In genomic region chr2:170023741-170024140, GRCm38 (mm10) we compare ENCODE assay signal across 17 mouse cellular contexts.
"Had no signal": no experiment of that assay in that cellular context is flagged by ENCODE, and none has a peak within 500 bp of the region (broad histone marks: within the 10 kb centered on the region; RNA-seq: fewer than 3 reads in every experiment).

No protein-coding gene starts in this region.

- H3K27me3 ChIP-seq: kidney, embryonic 15.5 days; limb, embryonic 15.5 days; liver, embryonic 12.5 days; megakaryocyte, embryonic 14.5 days; midbrain, embryonic 12.5 days; stomach, embryonic 15.5 days had no signal

- H3K9me3 ChIP-seq: limb, embryonic 15.5 days; liver, embryonic 12.5 days; midbrain, embryonic 12.5 days; stomach, embryonic 15.5 days had no signal

- H3K4me3 ChIP-seq: kidney, embryonic 15.5 days; limb, embryonic 15.5 days; liver, embryonic 12.5 days; megakaryocyte, embryonic 14.5 days; midbrain, embryonic 12.5 days; stomach, embryonic 15.5 days had no signal

- DNase-seq: kidney, adult 2 months; kidney, postnatal 36 days; layer of hippocampus, adult 9-11 months; left cerebral cortex, postnatal 4 days; lung, embryonic 14.5 days; lung, postnatal 10 days; right cerebral cortex, postnatal 14 days; thymus, adult 2 months; thymus, postnatal 25 days had no signal

- H3K4me1 ChIP-seq: kidney, embryonic 15.5 days; limb, embryonic 15.5 days; liver, embryonic 12.5 days; midbrain, embryonic 12.5 days; stomach, embryonic 15.5 days had no signal

- ATAC-seq: intestine, embryonic 16.5 days; liver, embryonic 12.5 days had no signal

- H3K9ac ChIP-seq: kidney, embryonic 15.5 days; limb, embryonic 15.5 days; liver, embryonic 12.5 days; lung, embryonic 14.5 days; midbrain, embryonic 12.5 days; stomach, embryonic 15.5 days had no signal

- H3K27ac ChIP-seq: kidney, embryonic 15.5 days; limb, embryonic 15.5 days; liver, embryonic 12.5 days; macrophage; midbrain, embryonic 12.5 days; stomach, embryonic 15.5 days had no signal

- H3K4me2 ChIP-seq: kidney, embryonic 15.5 days; limb, embryonic 15.5 days; liver, embryonic 12.5 days; lung, embryonic 14.5 days; midbrain, embryonic 12.5 days; stomach, embryonic 15.5 days had no signal

- H3K36me3 ChIP-seq: kidney, embryonic 15.5 days; limb, embryonic 15.5 days; liver, embryonic 12.5 days; midbrain, embryonic 12.5 days; stomach, embryonic 15.5 days had no signal
